Mouse (Mus musculus) heart, adult 9 months (tissue): ENCODE measurements at regions not wholly inside any gene's neighbourhood (a gene's known extent, or its start where the extent isn't known, plus 50 kb on each side); places are given as distances from the start of the nearest gene placed in this dataset.

Experiments
- DNase-seq, 2 experiments: peaks; one replicate each; pipeline ENCODE4 v3.0.0; 2022; ENCODE audit warnings: low spot score in 2 of 2

DNA sequence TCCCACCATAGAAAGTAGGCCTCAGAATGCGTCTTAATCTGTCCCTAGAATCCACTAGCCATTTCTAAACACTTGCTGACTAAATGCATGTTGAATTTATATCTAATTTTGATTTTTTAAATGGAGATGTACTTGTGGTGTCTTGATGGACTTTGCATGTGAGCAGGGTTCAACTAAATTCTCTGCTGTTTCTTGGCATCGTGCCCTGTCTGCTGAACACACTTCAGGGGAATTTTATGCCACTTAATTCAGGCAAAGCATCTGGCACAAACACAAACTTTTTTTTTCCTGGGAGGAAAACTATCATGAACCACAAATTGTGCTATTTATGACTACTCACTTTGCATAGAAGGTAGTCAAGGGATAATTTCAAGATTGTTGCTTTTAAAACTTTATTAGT, 87.7 kb downstream of the Stc2 start:
- DNase-seq = no peak

DNA sequence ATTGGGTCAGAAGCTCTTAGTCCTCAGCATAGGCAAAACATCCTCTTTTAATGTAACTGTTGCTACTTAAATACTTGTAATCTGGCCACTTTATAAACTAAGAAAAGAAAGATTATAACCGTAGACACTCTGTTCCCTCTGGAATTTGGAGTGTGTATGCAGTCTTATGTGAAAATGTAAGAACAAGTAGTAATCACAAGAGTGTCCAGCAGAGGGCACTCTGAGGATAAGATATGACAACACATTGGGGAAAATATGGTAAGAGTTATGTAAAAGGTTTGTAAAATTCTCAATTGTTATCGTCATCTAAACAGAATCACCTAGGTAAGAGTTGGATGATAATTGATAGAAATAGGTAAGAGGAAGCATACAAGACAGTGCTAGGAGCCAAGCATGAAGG, 66.2 kb upstream of the Gm17332 start:
- DNase-seq = peak; percentile 24 to 72
